Mouse (Mus musculus): Measurements from ENCODE around the gene Ywhag. TPM values are rescaled to one million over a fixed set of nuclear protein-coding genes. Genes with fewer than 3 reads are reported as not detected.

Gene Ywhag
- polyA plus RNA-seq, 1 experiment from 2014 or later: 202 TPM

DNA sequence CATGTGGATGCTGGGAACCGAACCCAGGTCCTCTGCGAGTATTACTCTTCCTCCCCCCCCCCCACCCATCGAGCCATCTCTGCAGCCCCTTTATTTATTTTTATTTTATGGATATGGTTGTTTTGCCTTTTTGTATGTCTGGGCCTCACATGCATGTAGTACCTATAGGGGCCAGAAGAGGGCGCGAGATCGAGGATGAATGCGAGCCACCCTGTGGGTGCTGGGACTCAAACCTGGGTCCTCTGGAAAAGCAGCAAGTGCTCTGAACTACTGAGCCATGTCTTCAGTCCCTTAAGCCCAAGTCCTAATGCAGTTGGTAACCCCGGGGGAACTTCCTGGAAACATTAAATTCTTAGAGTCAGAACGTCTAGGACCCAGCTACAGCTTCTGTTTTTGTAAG is 32.5 kb upstream of the Ywhag start:
- no peaks in the 10 kb centered on the region for H3K36me3 ChIP-seq (ENCODE audit: control insufficient read depth, insufficient read depth)
- H3K9me3 ChIP-seq (replicated peaks; ENCODE audit: control insufficient read depth, low read length): no peaks in the 10 kb centered on the region
- H3K4me3 ChIP-seq (ENCODE audit: low read length): no peak overlapping the region
- peaks cover 6% of the 10 kb centered on the region for H3K4me1 ChIP-seq (ENCODE audit: control insufficient read depth, insufficient read depth, low read length)
- no peak overlapping the region for H3K27ac ChIP-seq (ENCODE audit: low read length)
- no peaks in the 10 kb centered on the region for H3K27me3 ChIP-seq (ENCODE audit: control insufficient read depth, insufficient read depth, low read length)
- no peak overlapping the region for H3K9ac ChIP-seq (ENCODE audit: low read length)
- ATAC-seq (replicated peaks; ENCODE audit: extremely low read depth, insufficient read depth, low FRiP score): no peak
- 60% methylated on average over 9 of the region's 9 CpGs for WGBS
- H3K4me2 ChIP-seq (ENCODE audit: low read depth, low read length): no peak overlapping the region

DNA sequence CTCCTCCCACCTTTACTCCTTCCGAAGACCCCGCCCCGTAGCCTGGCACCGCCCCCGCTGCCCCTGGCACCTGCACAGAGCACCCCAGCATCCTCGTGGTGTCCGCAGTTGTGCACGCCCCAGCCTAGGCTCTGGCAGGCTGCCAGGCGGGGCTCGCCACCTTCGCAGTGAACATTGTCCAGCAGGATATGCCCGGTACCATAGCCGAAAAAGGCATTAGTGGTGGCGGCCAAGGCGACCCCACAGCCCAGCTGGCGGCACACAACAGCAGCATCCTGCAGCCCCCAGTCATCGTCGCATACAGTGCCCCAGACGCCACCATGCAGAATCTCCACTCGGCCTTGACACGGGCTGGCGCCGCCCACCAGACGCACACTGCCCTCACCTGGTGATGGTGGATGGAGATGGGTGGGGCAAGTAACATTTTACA is 31.1 kb upstream of the Ywhag start:
- no peaks in the 10 kb centered on the region for H3K36me3 ChIP-seq (ENCODE audit: control insufficient read depth, insufficient read depth)
- no peaks in the 10 kb centered on the region for H3K27me3 ChIP-seq (ENCODE audit: control insufficient read depth, insufficient read depth, low read length)
- peaks cover 10% of the 10 kb centered on the region for H3K4me1 ChIP-seq (ENCODE audit: control insufficient read depth, insufficient read depth, low read length)
- WGBS: 6% methylated on average over 24 of the region's 24 CpGs
- H3K4me3 ChIP-seq (ENCODE audit: low read length): peak overlapping the region; percentile 34
- peak overlapping the region; percentile 33 for H3K9ac ChIP-seq (ENCODE audit: low read length)
- H3K4me2 ChIP-seq (ENCODE audit: low read depth, low read length): peak overlapping the region; percentile 61
- H3K27ac ChIP-seq (ENCODE audit: low read length): no peak overlapping the region
- H3K9me3 ChIP-seq (replicated peaks; ENCODE audit: control insufficient read depth, low read length): no peaks in the 10 kb centered on the region
- ATAC-seq (replicated peaks; ENCODE audit: extremely low read depth, insufficient read depth, low FRiP score): no peak

GRCm38 (mm10) chr5:135963280-135963627 is 28.8 kb upstream of the Ywhag start:
- H3K4me1 ChIP-seq (ENCODE audit: control insufficient read depth, insufficient read depth, low read length): peaks cover 10% of the 10 kb centered on the region
- H3K27me3 ChIP-seq (ENCODE audit: control insufficient read depth, insufficient read depth, low read length): no peaks in the 10 kb centered on the region
- ATAC-seq (replicated peaks; ENCODE audit: extremely low read depth, insufficient read depth, low FRiP score): no peak
- peak overlapping the region; percentile 92 for H3K4me2 ChIP-seq (ENCODE audit: low read depth, low read length)
- peak overlapping the region; percentile 98 for H3K27ac ChIP-seq (ENCODE audit: low read length)
- H3K4me3 ChIP-seq (ENCODE audit: low read length): peak overlapping the region; percentile 64
- no peaks in the 10 kb centered on the region for H3K9me3 ChIP-seq (replicated peaks; ENCODE audit: control insufficient read depth, low read length)
- peak overlapping the region; percentile 93 for H3K9ac ChIP-seq (ENCODE audit: low read length)
- no peaks in the 10 kb centered on the region for H3K36me3 ChIP-seq (ENCODE audit: control insufficient read depth, insufficient read depth)
- 5% methylated on average over 6 of the region's 6 CpGs for WGBS

DNA sequence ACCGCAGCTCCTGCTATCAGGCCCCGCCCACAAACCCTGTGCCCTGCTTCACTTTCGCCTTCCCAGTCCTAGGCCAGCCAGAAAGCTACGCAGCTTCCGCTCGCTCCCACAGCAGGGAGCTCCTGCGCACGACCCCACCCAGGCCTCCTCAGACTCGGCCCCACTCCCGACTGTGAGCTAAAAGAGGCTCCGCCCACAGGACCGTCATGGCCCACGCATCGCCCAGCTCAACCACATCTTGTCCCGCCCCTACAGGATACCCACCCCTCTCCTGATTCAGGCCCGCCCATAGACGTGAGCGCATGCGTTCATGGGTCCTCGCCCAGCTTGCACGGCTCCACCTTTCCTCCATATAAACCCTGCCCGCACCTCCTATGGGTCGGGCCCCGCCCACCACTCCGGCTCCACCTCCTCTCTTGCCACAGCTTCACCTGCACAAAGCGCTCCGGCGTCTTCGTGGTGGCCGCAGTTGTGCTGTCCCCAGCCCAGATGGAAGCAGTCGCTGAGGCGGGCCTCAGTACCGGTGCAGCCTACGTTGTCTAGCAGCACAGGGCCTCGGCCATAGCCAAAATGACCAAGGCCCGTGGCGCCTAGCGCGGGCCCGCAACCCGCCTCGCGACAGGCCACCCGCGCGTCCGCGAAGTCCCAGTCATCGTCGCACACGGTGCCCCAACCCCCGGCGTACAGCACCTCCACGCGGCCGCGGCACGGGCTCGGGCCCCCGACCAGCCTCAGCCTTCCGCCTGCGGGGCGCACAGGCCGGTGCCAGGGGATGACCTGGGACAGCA is 28.3 kb upstream of the Ywhag start:
- no peaks in the 10 kb centered on the region for H3K9me3 ChIP-seq (replicated peaks; ENCODE audit: control insufficient read depth, low read length)
- H3K4me2 ChIP-seq (ENCODE audit: low read depth, low read length): peak overlapping the region; percentile 92
- H3K9ac ChIP-seq (ENCODE audit: low read length): peak overlapping the region; percentile 93
- H3K36me3 ChIP-seq (ENCODE audit: control insufficient read depth, insufficient read depth): no peaks in the 10 kb centered on the region
- H3K27me3 ChIP-seq (ENCODE audit: control insufficient read depth, insufficient read depth, low read length): no peaks in the 10 kb centered on the region
- peaks cover 12% of the 10 kb centered on the region for H3K4me1 ChIP-seq (ENCODE audit: control insufficient read depth, insufficient read depth, low read length)
- under 1% methylated on average over 64 of the region's 64 CpGs for WGBS
- H3K27ac ChIP-seq (ENCODE audit: low read length): peak overlapping the region; percentile 98
- peak overlapping the region; percentile 64 for H3K4me3 ChIP-seq (ENCODE audit: low read length)
- ATAC-seq (replicated peaks; ENCODE audit: extremely low read depth, insufficient read depth, low FRiP score): peak; percentile 93

DNA sequence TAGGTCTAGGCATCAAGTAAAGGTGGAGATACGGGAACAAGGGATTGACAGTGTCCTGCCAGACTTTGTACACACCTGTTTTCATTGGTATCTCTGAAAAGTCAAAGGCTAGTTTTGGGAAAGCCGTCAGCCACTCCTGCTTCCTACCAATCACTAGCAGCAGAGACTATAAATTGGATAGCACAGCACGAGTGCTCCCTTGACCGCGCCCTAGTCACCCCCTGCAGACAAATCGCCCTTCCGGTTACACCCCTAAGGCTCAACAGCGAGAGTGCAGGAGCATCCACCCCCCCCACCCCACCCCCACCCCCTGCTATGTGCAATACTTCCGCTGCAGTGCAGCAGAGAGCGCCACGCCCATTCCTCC is 27.7 kb upstream of the Ywhag start:
- Histone ChIP-seq H3K27me3 (ENCODE audit: control insufficient read depth, insufficient read depth, low read length) (no peaks in the 10 kb centered on the region), H3K4me1 (ENCODE audit: control insufficient read depth, insufficient read depth, low read length) (peaks cover 14% of the 10 kb centered on the region), H3K4me2 (ENCODE audit: low read depth, low read length) (peak overlapping the region; percentile 80), H3K4me3 (ENCODE audit: low read length) (peak overlapping the region; percentile 64), H3K36me3 (ENCODE audit: control insufficient read depth, insufficient read depth) (no peaks in the 10 kb centered on the region), H3K27ac (ENCODE audit: low read length) (peak overlapping the region; percentile 98), H3K9me3 (replicated peaks; ENCODE audit: control insufficient read depth, low read length) (no peaks in the 10 kb centered on the region), H3K9ac (ENCODE audit: low read length) (peak overlapping the region; percentile 74)
- no peak for ATAC-seq (replicated peaks; ENCODE audit: extremely low read depth, insufficient read depth, low FRiP score)
- under 1% methylated on average over 11 of the region's 11 CpGs for WGBS

- Histone ChIP-seq H3K4me1 (ENCODE audit: control insufficient read depth, insufficient read depth, low read length) (peaks cover 18% of the 10 kb centered on the region), H3K27ac (ENCODE audit: low read length) (peak overlapping the region; percentile 98), H3K4me3 (ENCODE audit: low read length) (no peak overlapping the region), H3K36me3 (ENCODE audit: control insufficient read depth, insufficient read depth) (no peaks in the 10 kb centered on the region), H3K9me3 (replicated peaks; ENCODE audit: control insufficient read depth, low read length) (no peaks in the 10 kb centered on the region), H3K4me2 (ENCODE audit: low read depth, low read length) (peak overlapping the region; percentile 80; the same call in 1 of the 2 replicates), H3K27me3 (ENCODE audit: control insufficient read depth, insufficient read depth, low read length) (no peaks in the 10 kb centered on the region), H3K9ac (ENCODE audit: low read length) (peak overlapping the region; percentile 74; the same call in 1 of the 2 replicates)
- WGBS: 92% methylated on average over 15 of the region's 15 CpGs
- no peak for ATAC-seq (replicated peaks; ENCODE audit: extremely low read depth, insufficient read depth, low FRiP score)
Observed at GRCm38 (mm10) chr5:135960909-135961635, 26.7 kb upstream of the Ywhag start.

DNA sequence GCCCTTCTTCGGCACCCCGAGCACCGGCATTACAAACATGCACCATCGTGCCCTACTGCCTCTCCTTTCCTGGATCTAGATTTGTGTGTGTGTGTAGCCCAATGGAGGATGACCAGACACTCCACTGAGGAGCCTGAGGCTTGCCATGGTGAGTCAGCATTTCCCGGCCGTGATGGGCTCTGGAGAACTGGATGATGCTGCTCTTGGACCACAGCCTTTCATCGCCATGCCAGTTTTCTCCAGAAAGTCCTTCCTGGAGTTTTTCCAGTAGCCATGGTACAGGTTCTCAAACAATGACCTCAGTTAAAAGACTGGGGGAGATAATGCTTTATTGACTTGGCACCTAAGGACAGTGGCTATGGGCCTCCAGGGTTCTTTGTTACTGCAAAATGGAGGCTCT is 25.5 kb upstream of the Ywhag start:
- Histone ChIP-seq H3K27me3 (ENCODE audit: control insufficient read depth, insufficient read depth, low read length) (no peaks in the 10 kb centered on the region), H3K4me2 (ENCODE audit: low read depth, low read length) (no peak overlapping the region), H3K27ac (ENCODE audit: low read length) (no peak overlapping the region), H3K9ac (ENCODE audit: low read length) (no peak overlapping the region), H3K4me1 (ENCODE audit: control insufficient read depth, insufficient read depth, low read length) (peaks cover 13% of the 10 kb centered on the region), H3K9me3 (replicated peaks; ENCODE audit: control insufficient read depth, low read length) (no peaks in the 10 kb centered on the region), H3K4me3 (ENCODE audit: low read length) (no peak overlapping the region), H3K36me3 (ENCODE audit: control insufficient read depth, insufficient read depth) (no peaks in the 10 kb centered on the region)
- 87% methylated on average over 7 of the region's 7 CpGs for WGBS
- no peak for ATAC-seq (replicated peaks; ENCODE audit: extremely low read depth, insufficient read depth, low FRiP score)

GRCm38 (mm10) chr5:135958367-135958766 is 24.0 kb upstream of the Ywhag start:
- peak overlapping the region; percentile 96 for H3K27ac ChIP-seq (ENCODE audit: low read length)
- H3K27me3 ChIP-seq (ENCODE audit: control insufficient read depth, insufficient read depth, low read length): no peaks in the 10 kb centered on the region
- no peaks in the 10 kb centered on the region for H3K36me3 ChIP-seq (ENCODE audit: control insufficient read depth, insufficient read depth)
- peak overlapping the region; percentile 54; the same call in 1 of the 2 replicates for H3K4me2 ChIP-seq (ENCODE audit: low read depth, low read length)
- H3K9me3 ChIP-seq (replicated peaks; ENCODE audit: control insufficient read depth, low read length): no peaks in the 10 kb centered on the region
- 93% methylated on average over 4 of the region's 4 CpGs for WGBS
- ATAC-seq (replicated peaks; ENCODE audit: extremely low read depth, insufficient read depth, low FRiP score): no peak
- H3K4me1 ChIP-seq (ENCODE audit: control insufficient read depth, insufficient read depth, low read length): peaks cover 13% of the 10 kb centered on the region
- H3K9ac ChIP-seq (ENCODE audit: low read length): no peak overlapping the region
- H3K4me3 ChIP-seq (ENCODE audit: low read length): peak overlapping the region; percentile 42; the same call in 1 of the 2 replicates
